Mouse (Mus musculus) olfactory bulb, adult 2 months (tissue): ENCODE measurements around the gene Cdk4.

Source experiments
- CTCF ChIP-seq: fragments of 200-500 bp; IDR thresholded peaks from 2 replicates; pipeline ENCODE4 v1.5.1; 2012; ENCODE audit warnings: low read depth, mild to moderate bottlenecking, low read length, moderate library complexity; ENCODE audit not compliant: insufficient read depth
- POLR2A ChIP-seq: fragments of 200-500 bp; IDR thresholded peaks from 2 replicates; pipeline ENCODE4 v1.6.1; 2012; ENCODE audit warnings: mild to moderate bottlenecking, low read depth, low read length, moderate library complexity; ENCODE audit not compliant: insufficient read depth

DNA sequence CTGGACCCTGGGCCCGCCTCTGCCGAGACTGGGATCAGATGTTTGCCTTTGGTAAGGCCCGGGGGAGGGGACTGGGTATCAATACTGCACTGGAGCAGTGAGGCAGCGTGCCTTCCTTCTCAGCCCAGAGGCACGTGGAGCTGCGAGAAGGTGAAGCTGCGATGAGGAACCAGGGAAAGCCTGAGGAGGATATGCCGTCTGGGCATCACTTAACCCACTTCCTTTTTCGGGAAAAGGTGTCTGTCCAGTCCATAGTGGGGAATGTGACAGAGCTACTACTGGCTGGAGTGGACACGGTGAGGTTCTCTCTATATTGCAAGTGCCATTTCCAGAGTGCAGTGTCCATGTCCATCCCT, 13.2 kb upstream of the Cdk4 start:
- no peak for TF ChIP-seq CTCF
- TF ChIP-seq POLR2A = no peak
